Mouse (Mus musculus) megakaryocyte, embryonic 14.5 days (primary cell): ENCODE measurements around the gene Cryba1. TPM values are rescaled to one million over a fixed set of nuclear protein-coding genes. Genes with fewer than 3 reads are reported as not detected.

Experiments used
- H3K27me3 ChIP-seq: replicated peaks from 2 replicates; pipeline ENCODE3; 2012; ENCODE audit warnings: inconsistent platforms
- H3K36me3 ChIP-seq: replicated peaks from 2 replicates; pipeline ENCODE3; 2012; ENCODE audit warnings: low read length, inconsistent platforms, mixed read lengths
- H3K4me1 ChIP-seq: 2 replicates; pipeline ENCODE4 v1.6.1; 2012; ENCODE audit warnings: inconsistent platforms
- H3K4me3 ChIP-seq: replicated peaks from 2 replicates; pipeline ENCODE3; 2012; ENCODE audit warnings: moderate library complexity, mild to moderate bottlenecking, inconsistent platforms
- H3K9me3 ChIP-seq: 2 replicates; pipeline ENCODE4 v1.6.1; 2012; ENCODE audit warnings: inconsistent platforms
- FLI1 ChIP-seq: IDR thresholded peaks from 2 replicates; pipeline ENCODE4 v1.6.1; 2012; ENCODE audit warnings: low read length, inconsistent platforms, mixed read lengths
- GATA1 ChIP-seq: IDR thresholded peaks from 3 replicates; pipeline ENCODE4 v1.6.1; 2012; ENCODE audit warnings: mixed read lengths, low read length, inconsistent platforms, borderline replicate concordance
- polyA plus RNA-seq: library from polyadenylated mRNA; stranded (reverse); fragments of >175 nt; gene quantifications from 2 replicates; pipeline ENCODE4 v1.2.3, GENCODE M21; 2012; ENCODE audit warnings: low replicate concordance; ENCODE audit not compliant: insufficient read depth

The Cryba1 gene
- polyA plus RNA-seq, 1 experiment = not detected

- Histone ChIP-seq H3K4me3 (no peak overlapping the region), H3K36me3 (peaks cover 50% of the 10 kb centered on the region), H3K4me1 (no peaks in the 10 kb centered on the region), H3K9me3 (no peaks in the 10 kb centered on the region), H3K27me3 (no peaks in the 10 kb centered on the region)
- no peak for TF ChIP-seq GATA1
- no peak for TF ChIP-seq FLI1
These were observed 6.0 kb downstream of the Cryba1 start for GRCm38 (mm10) chr11:77719055-77719454.

- Histone ChIP-seq H3K36me3 (peaks cover 89% of the 10 kb centered on the region), H3K9me3 (no peaks in the 10 kb centered on the region), H3K27me3 (no peaks in the 10 kb centered on the region), H3K4me3 (no peak overlapping the region), H3K4me1 (peaks cover 6% of the 10 kb centered on the region; the same call in 1 of the 2 replicates)
- TF ChIP-seq GATA1 (no peak), FLI1 (no peak)
These were observed 11.3 kb downstream of the Cryba1 start for GRCm38 (mm10) chr11:77713736-77714135.

- peaks cover 20% of the 10 kb centered on the region; the same call in 1 of the 2 replicates for H3K4me1 ChIP-seq
- H3K27me3 ChIP-seq = no peaks in the 10 kb centered on the region
- TF ChIP-seq FLI1 (no peak), GATA1 (no peak)
- peaks cover 90% of the 10 kb centered on the region for H3K36me3 ChIP-seq
- H3K4me3 ChIP-seq = no peak overlapping the region
- no peaks in the 10 kb centered on the region for H3K9me3 ChIP-seq
These were observed 16.0 kb downstream of the Cryba1 start for GRCm38 (mm10) chr11:77709039-77709438.

GRCm38 (mm10) chr11:77705920-77706319 is 19.2 kb downstream of the Cryba1 start:
- no peak for TF ChIP-seq GATA1
- TF ChIP-seq FLI1 = no peak
- peaks cover 36% of the 10 kb centered on the region for H3K4me1 ChIP-seq
- H3K36me3 ChIP-seq = peaks cover 88% of the 10 kb centered on the region
- H3K27me3 ChIP-seq = no peaks in the 10 kb centered on the region
- no peaks in the 10 kb centered on the region for H3K9me3 ChIP-seq
- no peak overlapping the region for H3K4me3 ChIP-seq

- peaks cover 55% of the 10 kb centered on the region for H3K4me1 ChIP-seq
- no peaks in the 10 kb centered on the region for H3K9me3 ChIP-seq
- H3K27me3 ChIP-seq = no peaks in the 10 kb centered on the region
- H3K36me3 ChIP-seq = peaks cover 89% of the 10 kb centered on the region
- H3K4me3 ChIP-seq = no peak overlapping the region
- TF ChIP-seq FLI1 = no peak
- no peak for TF ChIP-seq GATA1
These were observed 27.9 kb downstream of the Cryba1 start for GRCm38 (mm10) chr11:77697232-77697631.

- no peaks in the 10 kb centered on the region for H3K27me3 ChIP-seq
- H3K4me1 ChIP-seq = peaks cover 63% of the 10 kb centered on the region
- H3K9me3 ChIP-seq = no peaks in the 10 kb centered on the region
- no peak for TF ChIP-seq GATA1
- no peak for TF ChIP-seq FLI1
- no peak overlapping the region for H3K4me3 ChIP-seq
- peaks cover 84% of the 10 kb centered on the region for H3K36me3 ChIP-seq
These were observed 32.1 kb downstream of the Cryba1 start for GRCm38 (mm10) chr11:77693026-77693425.

GRCm38 (mm10) chr11:77687541-77688131 is 37.4 kb downstream of the Cryba1 start:
- peaks cover 38% of the 10 kb centered on the region for H3K36me3 ChIP-seq
- H3K27me3 ChIP-seq = no peaks in the 10 kb centered on the region
- peak overlapping the region; percentile 99 for H3K4me3 ChIP-seq
- H3K4me1 ChIP-seq = peaks cover 40% of the 10 kb centered on the region
- no peak for TF ChIP-seq FLI1
- H3K9me3 ChIP-seq = no peaks in the 10 kb centered on the region

- Histone ChIP-seq H3K9me3 (no peaks in the 10 kb centered on the region), H3K4me3 (peak overlapping the region; percentile 99), H3K4me1 (peaks cover 33% of the 10 kb centered on the region; the same call in 1 of the 2 replicates), H3K27me3 (no peaks in the 10 kb centered on the region), H3K36me3 (peaks cover 32% of the 10 kb centered on the region)
- no peak for TF ChIP-seq FLI1
- no peak for TF ChIP-seq GATA1
These were observed 38.1 kb downstream of the Cryba1 start for GRCm38 (mm10) chr11:77686841-77687540.

- TF ChIP-seq GATA1 (no peak), FLI1 (no peak)
- Histone ChIP-seq H3K4me3 (peak overlapping the region; percentile 99), H3K36me3 (peaks cover 26% of the 10 kb centered on the region), H3K27me3 (no peaks in the 10 kb centered on the region), H3K9me3 (no peaks in the 10 kb centered on the region), H3K4me1 (peaks cover 32% of the 10 kb centered on the region; the same call in 1 of the 2 replicates)
These were observed 38.7 kb downstream of the Cryba1 start for GRCm38 (mm10) chr11:77686346-77686840.

GRCm38 (mm10) chr11:77685383-77686265 is 39.5 kb downstream of the Cryba1 start, which contains the start of gene Nufip2:
Gene Nufip2 (plus strand): TSS chr11:77686155.
- Histone ChIP-seq H3K4me1 (peaks cover 33% of the 10 kb centered on the region; the same call in 1 of the 2 replicates), H3K27me3 (no peaks in the 10 kb centered on the region), H3K4me3 (peak within 1 kb of the TSS; percentile 99), H3K9me3 (no peaks in the 10 kb centered on the region), H3K36me3 (peaks cover 18% of the 10 kb centered on the region)
- TF ChIP-seq GATA1 (no peak), FLI1 (no peak)
